Mouse (Mus musculus) kidney, embryonic 16.5 days (tissue): Measurements from ENCODE around the gene Txn1. TPM values are rescaled to one million over a fixed set of nuclear protein-coding genes. Genes with fewer than 3 reads are reported as not detected.

Source experiments
- ATAC-seq: fragments of 200-750 bp; cut with Nextera tagmentation; 2 replicates; pipeline ENCODE4 v1.8.0; 2017; ENCODE audit warnings: moderate TSS enrichment; ENCODE audit not compliant: low FRiP score, low TSS enrichment
- H3K27ac ChIP-seq: fragments of 300-500 bp; sonication (generic); 2 replicates; pipeline ENCODE4 v1.5.1; 2014; ENCODE audit warnings: low read length
- H3K27me3 ChIP-seq: fragments of 300-500 bp; sonication (generic); 2 replicates; pipeline ENCODE4 v1.6.1; 2014; ENCODE audit warnings: low read length, control low read depth, mixed read lengths; ENCODE audit not compliant: insufficient read depth
- H3K36me3 ChIP-seq: fragments of 300-500 bp; sonication (generic); 2 replicates; pipeline ENCODE4 v1.6.1; 2014; ENCODE audit warnings: low read length, control low read depth, mixed read lengths; ENCODE audit not compliant: insufficient read depth
- H3K4me1 ChIP-seq: fragments of 300-500 bp; sonication (generic); 2 replicates; pipeline ENCODE4 v1.6.1; 2014; ENCODE audit warnings: low read length, control low read depth, mixed read lengths; ENCODE audit not compliant: insufficient read depth
- H3K4me2 ChIP-seq: fragments of 300-500 bp; sonication (generic); replicated peaks from 2 replicates; pipeline ENCODE4 v1.6.1; 2014; ENCODE audit warnings: low read depth, low read length
- H3K4me3 ChIP-seq: fragments of 300-500 bp; sonication (generic); 2 replicates; pipeline ENCODE4 v1.5.1; 2014; ENCODE audit warnings: mild to moderate bottlenecking, low read length
- H3K9ac ChIP-seq: fragments of 300-500 bp; sonication (generic); replicated peaks from 2 replicates; pipeline ENCODE4 v1.6.1; 2014; ENCODE audit warnings: low read length
- H3K9me3 ChIP-seq: fragments of 300-500 bp; sonication (generic); 2 replicates; pipeline ENCODE4 v1.6.1; 2016; ENCODE audit warnings: low read length, control low read depth
- WGBS: fragments of 180-500 bp; shearing (Covaris S2); extraction: QIAGEN DNeasy Blood & Tissue Kit; methylation state at CpG from one replicate; pipeline ENCODE4 v1.1.7; 2014; 5-methylcytosine and 5-hydroxymethylcytosine counted together
- polyA plus RNA-seq: library from polyadenylated mRNA; unstranded; fragments of >200 nt; fragmentation: Nextera tagmentation; extraction: Ambion mirVana; gene quantifications from 2 replicates; pipeline ENCODE4 v1.2.1, GENCODE M21; 2015

Txn1 gene
- polyA plus RNA-seq, 1 experiment from 2014 or later = 432 TPM

GRCm38 (mm10) chr4:57924556-57925071, 31.6 kb downstream of the Txn1 start:
- Histone ChIP-seq H3K27me3 (no peaks in the 10 kb centered on the region), H3K4me3 (no peak overlapping the region), H3K4me1 (peaks cover 6% of the 10 kb centered on the region; the same call in 1 of the 2 replicates), H3K9me3 (no peaks in the 10 kb centered on the region), H3K27ac (no peak overlapping the region), H3K36me3 (no peaks in the 10 kb centered on the region), H3K4me2 (no peak overlapping the region), H3K9ac (no peak overlapping the region)
- WGBS = 73% methylated on average over 6 of the region's 6 CpGs
- no peak for ATAC-seq

GRCm38 (mm10) chr4:57922171-57922570, 34.0 kb downstream of the Txn1 start:
- 44% methylated on average over 5 of the region's 5 CpGs for WGBS
- no peaks in the 10 kb centered on the region for H3K9me3 ChIP-seq
- ATAC-seq = no peak
- H3K4me1 ChIP-seq = peaks cover 9% of the 10 kb centered on the region
- H3K4me3 ChIP-seq = no peak overlapping the region
- no peaks in the 10 kb centered on the region for H3K36me3 ChIP-seq
- H3K27me3 ChIP-seq = no peaks in the 10 kb centered on the region
- H3K27ac ChIP-seq = no peak overlapping the region
- H3K9ac ChIP-seq = no peak overlapping the region
- no peak overlapping the region for H3K4me2 ChIP-seq

- no peak for ATAC-seq
- 86% methylated on average over 1 of the region's 1 CpGs for WGBS
These were observed 35.7 kb downstream of the Txn1 start for GRCm38 (mm10) chr4:57920522-57920921.

GRCm38 (mm10) chr4:57919494-57920423, 36.5 kb downstream of the Txn1 start:
- H3K27me3 ChIP-seq = no peaks in the 10 kb centered on the region
- H3K27ac ChIP-seq = no peak overlapping the region
- 12% methylated on average over 8 of the region's 8 CpGs for WGBS
- H3K4me2 ChIP-seq = 0 out of 2 replicates have a peak overlapping the region, but pooled peaks have one; percentile 3
- H3K4me3 ChIP-seq = no peak overlapping the region
- H3K9ac ChIP-seq = no peak overlapping the region
- no peak; the same call in 1 of the 2 replicates for ATAC-seq
- no peaks in the 10 kb centered on the region for H3K36me3 ChIP-seq
- H3K4me1 ChIP-seq = peaks cover 26% of the 10 kb centered on the region
- H3K9me3 ChIP-seq = no peaks in the 10 kb centered on the region

More at GRCm38 (mm10) chr4:57920522-57920921, 35.7 kb downstream of the Txn1 start:
- no peak overlapping the region for H3K27ac ChIP-seq
- no peak overlapping the region for H3K4me3 ChIP-seq
- no peaks in the 10 kb centered on the region for H3K9me3 ChIP-seq
- no peak overlapping the region for H3K4me2 ChIP-seq
- peaks cover 21% of the 10 kb centered on the region for H3K4me1 ChIP-seq
- H3K27me3 ChIP-seq = no peaks in the 10 kb centered on the region
- H3K9ac ChIP-seq = no peak overlapping the region
- H3K36me3 ChIP-seq = no peaks in the 10 kb centered on the region

GRCm38 (mm10) chr4:57916711-57917110, 39.5 kb downstream of the Txn1 start:
- 50% methylated on average over 4 of the region's 4 CpGs for WGBS
- Histone ChIP-seq H3K27ac (peak overlapping the region; percentile 44; the same call in 1 of the 2 replicates), H3K4me3 (no peak overlapping the region), H3K4me1 (peaks cover 30% of the 10 kb centered on the region), H3K4me2 (0 out of 2 replicates have a peak overlapping the region, but pooled peaks have one; percentile 9), H3K27me3 (no peaks in the 10 kb centered on the region), H3K36me3 (no peaks in the 10 kb centered on the region), H3K9ac (0 out of 2 replicates have a peak overlapping the region, but pooled peaks have one; percentile 28), H3K9me3 (0 out of 2 replicates have a peak, but pooled peaks cover 3% of the 10 kb centered on the region)
- ATAC-seq = no peak

GRCm38 (mm10) chr4:57916201-57916661, 40.0 kb downstream of the Txn1 start, which contains the start of gene D630039A03Rik:
Gene D630039A03Rik (minus strand): TSS chr4:57916297.
- no peaks in the 10 kb centered on the region for H3K27me3 ChIP-seq
- H3K36me3 ChIP-seq = no peaks in the 10 kb centered on the region
- peak within 1 kb of the TSS; percentile 50 for H3K4me2 ChIP-seq
- H3K4me1 ChIP-seq = peaks cover 30% of the 10 kb centered on the region
- H3K9me3 ChIP-seq = 0 out of 2 replicates have a peak, but pooled peaks cover 3% of the 10 kb centered on the region
- peak within 1 kb of the TSS; percentile 21 for H3K4me3 ChIP-seq
- WGBS = 9% methylated on average over 9 of the region's 9 CpGs
- peak within 1 kb of the TSS; percentile 45; the same call in 1 of the 2 replicates for H3K9ac ChIP-seq
- ATAC-seq = no peak
- peak within 1 kb of the TSS; percentile 44 for H3K27ac ChIP-seq

- 34% methylated on average over 17 of the region's 17 CpGs for WGBS
- H3K4me3 ChIP-seq = peak overlapping the region; percentile 21
- peak; percentile 52 for ATAC-seq
- H3K36me3 ChIP-seq = no peaks in the 10 kb centered on the region
- peak overlapping the region; percentile 45; the same call in 1 of the 2 replicates for H3K9ac ChIP-seq
- peak overlapping the region; percentile 50 for H3K4me2 ChIP-seq
- H3K27ac ChIP-seq = peak overlapping the region; percentile 44
- 0 out of 2 replicates have a peak, but pooled peaks cover 3% of the 10 kb centered on the region for H3K9me3 ChIP-seq
- H3K27me3 ChIP-seq = no peaks in the 10 kb centered on the region
- H3K4me1 ChIP-seq = peaks cover 30% of the 10 kb centered on the region
These were observed 40.8 kb downstream of the Txn1 start for GRCm38 (mm10) chr4:57915216-57915965.

GRCm38 (mm10) chr4:57914193-57915190, 41.7 kb downstream of the Txn1 start:
- H3K4me3 ChIP-seq = peak overlapping the region; percentile 21; the same call in 1 of the 2 replicates
- H3K9me3 ChIP-seq = 0 out of 2 replicates have a peak, but pooled peaks cover 3% of the 10 kb centered on the region
- H3K27ac ChIP-seq = 0 out of 2 replicates have a peak overlapping the region, but pooled peaks have one; percentile 44
- no peak; the same call in 1 of the 2 replicates for ATAC-seq
- WGBS = 79% methylated on average over 9 of the region's 10 CpGs
- no peak overlapping the region for H3K9ac ChIP-seq
- no peaks in the 10 kb centered on the region for H3K36me3 ChIP-seq
- H3K27me3 ChIP-seq = no peaks in the 10 kb centered on the region
- H3K4me2 ChIP-seq = peak overlapping the region; percentile 50
- H3K4me1 ChIP-seq = peaks cover 23% of the 10 kb centered on the region
